13 mouse cellular contexts compared by ENCODE assay signal in genomic region chr7:143627555-143628286, GRCm38 (mm10). TPM values are rescaled to one million over a fixed set of nuclear protein-coding genes. Genes with fewer than 3 reads are reported as not detected.
DNase-seq lines count a peak whose midpoint lies in the region; ATAC-seq lines count a peak whose summit lies in the region.
"Had no signal": no experiment of that assay in that cellular context is flagged by ENCODE, and none has a peak within 500 bp of the region (broad histone marks: within the 10 kb centered on the region; RNA-seq: fewer than 3 reads in every experiment).

No protein-coding gene starts in this region.

- WGBS in heart, embryonic 16.5 days, result 36% methylated on average over 10 of the region's 10 CpGs

- peak overlapping the region; percentile 20 for H3K4me2 ChIP-seq in heart, embryonic 16.5 days (ENCODE audit: low read depth, low read length)
- H3K4me2 ChIP-seq: heart, embryonic 13.5 days; neural tube, embryonic 15.5 days; stomach, embryonic 15.5 days had no signal

- H3K27me3 ChIP-seq in heart, embryonic 16.5 days (ENCODE audit: control insufficient read depth, insufficient read depth, low read length), result no peaks in the 10 kb centered on the region
- H3K27me3 ChIP-seq: heart, embryonic 13.5 days; neural tube, embryonic 15.5 days; stomach, embryonic 15.5 days had no signal

- H3K4me1 ChIP-seq in heart, embryonic 16.5 days (ENCODE audit: control insufficient read depth, insufficient read depth, low read length), result no peaks in the 10 kb centered on the region
- H3K4me1 ChIP-seq: heart, embryonic 13.5 days; neural tube, embryonic 15.5 days; stomach, embryonic 15.5 days had no signal

- H3K9ac ChIP-seq in heart, embryonic 16.5 days (ENCODE audit: low read length), result peak overlapping the region; percentile 25; the same call in 1 of the 2 replicates
- H3K9ac ChIP-seq: heart, embryonic 13.5 days; neural tube, embryonic 15.5 days; stomach, embryonic 15.5 days had no signal

- ATAC-seq in heart, embryonic 16.5 days (replicated peaks; ENCODE audit: extremely low read depth, insufficient read depth, low FRiP score), result no peak
- ATAC-seq in erythroblast, adult 5-6 weeks (replicated peaks; ENCODE audit: low FRiP score, poor library complexity, severe bottlenecking), result no peak

- no peak for DNase-seq in heart, adult 9 months (ENCODE audit: low spot score in 2 of 2)
- peak; percentile 75 for DNase-seq in CD4-positive helper T cell, adult 2 months (ENCODE audit: low read depth, low spot score)
- DNase-seq in induced T-regulatory cell, adult 2 months (ENCODE audit: low read depth), result peak; percentile 79
- DNase-seq in natural killer cell, adult 2 months (ENCODE audit: low spot score in 2 of 2), result peak; percentile 35 to 39
- no peak for DNase-seq in cerebellum, postnatal 14 days
- no peak for DNase-seq in cerebellum, postnatal 25 days
- DNase-seq: cerebellum, postnatal 10 days had no signal

- no peaks in the 10 kb centered on the region for H3K36me3 ChIP-seq in heart, embryonic 16.5 days (ENCODE audit: control insufficient read depth, insufficient read depth)
- H3K36me3 ChIP-seq: heart, embryonic 13.5 days; neural tube, embryonic 15.5 days; stomach, embryonic 15.5 days had no signal

- H3K27ac ChIP-seq in heart, embryonic 16.5 days (ENCODE audit: low read length), result no peak overlapping the region; the same call in 1 of the 2 replicates
- H3K27ac ChIP-seq: heart, embryonic 13.5 days; kidney, postnatal 0 days; neural tube, embryonic 15.5 days; stomach, embryonic 15.5 days had no signal

- H3K9me3 ChIP-seq in heart, embryonic 16.5 days (replicated peaks; ENCODE audit: control insufficient read depth, low read length), result no peaks in the 10 kb centered on the region
- H3K9me3 ChIP-seq: heart, embryonic 13.5 days; neural tube, embryonic 15.5 days; stomach, embryonic 15.5 days had no signal

- H3K4me3 ChIP-seq in heart, embryonic 16.5 days (ENCODE audit: low read length), result no peak overlapping the region
- H3K4me3 ChIP-seq: heart, embryonic 13.5 days; neural tube, embryonic 15.5 days; stomach, embryonic 15.5 days had no signal

RNA-seq across cellular contexts. Expression of gene Tnfrsf26, which starts 0.8 kb away (rescaled TPM):
- polyA plus RNA-seq in heart, embryonic 16.5 days (2015; fragmentation: Nextera tagmentation; extraction: Ambion mirVana), result 0.65 and 1.2 TPM in 2 replicates
- total RNA-seq in erythroblast, adult 5-6 weeks (2015; ENCODE audit: low replicate concordance), result 3.5 and 5.2 TPM in 2 replicates
- total RNA-seq in erythroblast, adult 5-6 weeks (2017; ENCODE audit: low replicate concordance), result 4.2 and 4.4 TPM in 2 replicates

RNA-seq across cellular contexts. Expression of gene Tnfrsf22, which starts 21.7 kb away (rescaled TPM):
- polyA plus RNA-seq in heart, embryonic 16.5 days (2015; fragmentation: Nextera tagmentation; extraction: Ambion mirVana), result 2.2 and 2.3 TPM in 2 replicates
- total RNA-seq in erythroblast, adult 5-6 weeks (2015; ENCODE audit: low replicate concordance), result 1.7 and 3.7 TPM in 2 replicates
- total RNA-seq in erythroblast, adult 5-6 weeks (2017; ENCODE audit: low replicate concordance), result 0.34 TPM in 1 of 2 replicates, not detected in the other

RNA-seq across cellular contexts. Expression of gene Cars, which starts 27.8 kb away (rescaled TPM):
- 35.0 and 36.7 TPM in 2 replicates for polyA plus RNA-seq in heart, embryonic 16.5 days (2015; fragmentation: Nextera tagmentation; extraction: Ambion mirVana)
- 60.9 and 87.4 TPM in 2 replicates for total RNA-seq in erythroblast, adult 5-6 weeks (2015; ENCODE audit: low replicate concordance)
- total RNA-seq in erythroblast, adult 5-6 weeks (2017; ENCODE audit: low replicate concordance), result 120 and 157 TPM in 2 replicates

RNA-seq across cellular contexts. Expression of gene Tnfrsf23, which starts 58.0 kb away (rescaled TPM):
- polyA plus RNA-seq in heart, embryonic 16.5 days (2015; fragmentation: Nextera tagmentation; extraction: Ambion mirVana), result 1.3 and 1.5 TPM in 2 replicates
- total RNA-seq in erythroblast, adult 5-6 weeks (2015; ENCODE audit: low replicate concordance), result 3.3 and 4.0 TPM in 2 replicates
- total RNA-seq in erythroblast, adult 5-6 weeks (2017; ENCODE audit: low replicate concordance), result 0.28 TPM in 1 of 2 replicates, not detected in the other

Comparison
In these comparisons a context has a peak if more than half of its experiments do, and no peak if none do; other contexts are left out.
1. DNase-seq: peak in CD4-positive helper T cell, adult 2 months (single experiment), induced T-regulatory cell, adult 2 months (single experiment) and natural killer cell, adult 2 months (2 of 2); none in heart, adult 9 months (0 of 2), cerebellum, postnatal 14 days (0 of 2) and cerebellum, postnatal 25 days (0 of 2).